In genomic region chr19:55315452-55316108, GRCm38 (mm10) we compare ENCODE assay signal across 8 mouse cellular contexts. TPM values are rescaled to one million over a fixed set of nuclear protein-coding genes. Genes with fewer than 3 reads are reported as not detected.
DNase-seq lines count a peak whose midpoint lies in the region; ATAC-seq and TF ChIP-seq lines count a peak whose summit lies in the region.

Gene Zdhhc6, minus strand, starts transcription at chr19:55316032.

- peak within 1 kb of the TSS; percentile 75 for H3K9ac ChIP-seq in heart, embryonic 12.5 days
- H3K9ac ChIP-seq in kidney, embryonic 16.5 days (replicated peaks; ENCODE audit: low read length): peak within 1 kb of the TSS; percentile 93
- peak within 1 kb of the TSS; percentile 84 for H3K9ac ChIP-seq in limb, embryonic 14.5 days (ENCODE audit: low read depth, low read length, severe bottlenecking)
- peak within 1 kb of the TSS; percentile 86 for H3K9ac ChIP-seq in midbrain, embryonic 16.5 days (ENCODE audit: low read depth, low read length)
- H3K9ac ChIP-seq in stomach, embryonic 15.5 days: peak within 1 kb of the TSS; percentile 86

- H3K27me3 ChIP-seq in heart, embryonic 12.5 days (replicated peaks): no peaks in the 10 kb centered on the region
- H3K27me3 ChIP-seq in kidney, embryonic 16.5 days (ENCODE audit: insufficient read depth, low read length): no peaks in the 10 kb centered on the region
- no peaks in the 10 kb centered on the region for H3K27me3 ChIP-seq in limb, embryonic 14.5 days (ENCODE audit: control insufficient read depth, insufficient read depth, low read length)
- H3K27me3 ChIP-seq in midbrain, embryonic 16.5 days (ENCODE audit: control insufficient read depth, insufficient read depth, low read depth, low read length): no peaks in the 10 kb centered on the region
- no peaks in the 10 kb centered on the region for H3K27me3 ChIP-seq in stomach, embryonic 15.5 days (replicated peaks)

- peak; percentile 36 for DNase-seq in fibroblast of lung, adult 2 months (ENCODE audit: low read depth)
- DNase-seq in limb, embryonic 14.5 days (ENCODE audit: low spot score): peak; percentile 40

- peak within 1 kb of the TSS; percentile 95 for H3K4me3 ChIP-seq in brown adipose tissue, adult 24 weeks (ENCODE audit: insufficient read depth, low read depth, low read length)
- H3K4me3 ChIP-seq in heart, embryonic 12.5 days: peak within 1 kb of the TSS; percentile 92
- peak within 1 kb of the TSS; percentile 98 for H3K4me3 ChIP-seq in kidney, embryonic 16.5 days (ENCODE audit: low read length)
- H3K4me3 ChIP-seq in limb, embryonic 14.5 days (replicated peaks; ENCODE audit: low read length): peak within 1 kb of the TSS; percentile 87
- H3K4me3 ChIP-seq in midbrain, embryonic 16.5 days (ENCODE audit: low read depth, low read length): peak within 1 kb of the TSS; percentile 77
- peak within 1 kb of the TSS; percentile 95 for H3K4me3 ChIP-seq in stomach, embryonic 15.5 days (replicated peaks)

- peak; percentile 95 for TF ChIP-seq POLR2A in limb, embryonic 14.5 days (IDR thresholded peaks at IDR 0.05; ENCODE audit: borderline replicate concordance, extremely low read depth, insufficient read depth, insufficient read length)

- H3K4me1 ChIP-seq in brown adipose tissue, adult 24 weeks (ENCODE audit: control insufficient read depth, insufficient read depth, insufficient read length, low read length): 0 out of 2 replicates have a peak, but pooled peaks cover 2% of the 10 kb centered on the region
- H3K4me1 ChIP-seq in heart, embryonic 12.5 days (replicated peaks): peaks cover 26% of the 10 kb centered on the region
- peaks cover 23% of the 10 kb centered on the region for H3K4me1 ChIP-seq in kidney, embryonic 16.5 days (ENCODE audit: insufficient read depth, low read length)
- peaks cover 8% of the 10 kb centered on the region for H3K4me1 ChIP-seq in limb, embryonic 14.5 days (ENCODE audit: control insufficient read depth, insufficient read depth, low read length)
- H3K4me1 ChIP-seq in midbrain, embryonic 16.5 days (ENCODE audit: control insufficient read depth, insufficient read depth, low read length): peaks cover 34% of the 10 kb centered on the region
- H3K4me1 ChIP-seq in stomach, embryonic 15.5 days: peaks cover 16% of the 10 kb centered on the region

- H3K27ac ChIP-seq in brown adipose tissue, adult 24 weeks (replicated peaks; ENCODE audit: low read depth, low read length): peak within 1 kb of the TSS; percentile 90
- peak within 1 kb of the TSS; percentile 72 for H3K27ac ChIP-seq in heart, embryonic 12.5 days (ENCODE audit: poor library complexity, severe bottlenecking)
- peak within 1 kb of the TSS; percentile 90 for H3K27ac ChIP-seq in kidney, embryonic 16.5 days (ENCODE audit: low read length)
- H3K27ac ChIP-seq in limb, embryonic 14.5 days (replicated peaks; ENCODE audit: low read depth, low read length): peak within 1 kb of the TSS; percentile 88
- peak within 1 kb of the TSS; percentile 80 for H3K27ac ChIP-seq in midbrain, embryonic 16.5 days (ENCODE audit: low read length)
- peak within 1 kb of the TSS; percentile 91 for H3K27ac ChIP-seq in stomach, embryonic 15.5 days

- peak within 1 kb of the TSS; percentile 98 for H3K4me2 ChIP-seq in heart, embryonic 12.5 days
- H3K4me2 ChIP-seq in kidney, embryonic 16.5 days (replicated peaks; ENCODE audit: low read depth, low read length): peak within 1 kb of the TSS; percentile 96
- peak within 1 kb of the TSS; percentile 93 for H3K4me2 ChIP-seq in limb, embryonic 14.5 days (replicated peaks; ENCODE audit: low read depth, low read length, severe bottlenecking)
- H3K4me2 ChIP-seq in midbrain, embryonic 16.5 days (ENCODE audit: low read length): peak within 1 kb of the TSS; percentile 86
- H3K4me2 ChIP-seq in stomach, embryonic 15.5 days: peak within 1 kb of the TSS; percentile 77

- WGBS in heart, embryonic 12.5 days: under 1% methylated on average over 60 of the region's 60 CpGs
- WGBS in kidney, embryonic 16.5 days: under 1% methylated on average over 60 of the region's 60 CpGs
- under 1% methylated on average over 60 of the region's 60 CpGs for WGBS in limb, embryonic 14.5 days
- 0% methylated on average over 60 of the region's 60 CpGs for WGBS in midbrain, embryonic 16.5 days
- under 1% methylated on average over 60 of the region's 60 CpGs for WGBS in stomach, embryonic 15.5 days

- H3K9me3 ChIP-seq in heart, embryonic 12.5 days (replicated peaks): no peaks in the 10 kb centered on the region
- no peaks in the 10 kb centered on the region for H3K9me3 ChIP-seq in kidney, embryonic 16.5 days (ENCODE audit: low read length)
- no peaks in the 10 kb centered on the region for H3K9me3 ChIP-seq in limb, embryonic 14.5 days (ENCODE audit: control insufficient read depth, low read length)
- no peaks in the 10 kb centered on the region for H3K9me3 ChIP-seq in midbrain, embryonic 16.5 days (replicated peaks; ENCODE audit: control insufficient read depth, low read length, poor library complexity, severe bottlenecking)
- H3K9me3 ChIP-seq in stomach, embryonic 15.5 days: no peaks in the 10 kb centered on the region

- peaks cover 13% of the 10 kb centered on the region for H3K36me3 ChIP-seq in heart, embryonic 12.5 days
- peaks cover 19% of the 10 kb centered on the region for H3K36me3 ChIP-seq in kidney, embryonic 16.5 days (ENCODE audit: insufficient read depth, low read length)
- peaks cover 23% of the 10 kb centered on the region for H3K36me3 ChIP-seq in limb, embryonic 14.5 days (ENCODE audit: control insufficient read depth, insufficient read depth, low read length)
- peaks cover 7% of the 10 kb centered on the region for H3K36me3 ChIP-seq in midbrain, embryonic 16.5 days (ENCODE audit: control insufficient read depth, insufficient read depth, low read length)
- H3K36me3 ChIP-seq in stomach, embryonic 15.5 days: 0 out of 2 replicates have a peak, but pooled peaks cover 12% of the 10 kb centered on the region

- peak; percentile 65 for ATAC-seq in CD4-positive, CD25-positive, alpha-beta regulatory T cell, adult 4 months
- peak; percentile 81 for ATAC-seq in heart, embryonic 12.5 days (ENCODE audit: insufficient number of reproducible peaks, low FRiP score)
- ATAC-seq in kidney, embryonic 16.5 days (ENCODE audit: low FRiP score, low TSS enrichment): peak; percentile 79
- ATAC-seq in limb, embryonic 14.5 days (ENCODE audit: low FRiP score, low read depth): peak; percentile 84
- peak; percentile 86 for ATAC-seq in midbrain, embryonic 16.5 days
- ATAC-seq in stomach, embryonic 15.5 days (ENCODE audit: insufficient read depth, low FRiP score, low read depth): peak; percentile 68; the same call in 1 of the 2 replicates

RNA-seq across cellular contexts. Expression of gene Zdhhc6, which starts in this region (rescaled TPM):
- polyA plus RNA-seq in CD4-positive, CD25-positive, alpha-beta regulatory T cell, adult 4 months (2017; shearing (Covaris generic)): 10 to 100 TPM; 61.9 to 69.0 TPM
- 25.1 and 27.5 TPM in 2 replicates for polyA plus RNA-seq in brown adipose tissue, adult 24 weeks (2012; ENCODE audit: insufficient read depth, insufficient read length, missing spikeins)
- 71.5 and 72.1 TPM in 2 replicates for polyA plus RNA-seq in heart, embryonic 12.5 days (2016; fragmentation: Nextera tagmentation; extraction: Ambion mirVana)
- 111 and 115 TPM in 2 replicates for polyA plus RNA-seq in kidney, embryonic 16.5 days (2015; fragmentation: Nextera tagmentation; extraction: Ambion mirVana)
- 27.8 and 32.6 TPM in 2 replicates for polyA plus RNA-seq in limb, embryonic 14.5 days (2012; rRNA removed)
- polyA plus RNA-seq in limb, embryonic 14.5 days (2014; fragmentation: Nextera tagmentation; extraction: Ambion mirVana): 78.9 and 85.1 TPM in 2 replicates
- polyA plus RNA-seq in midbrain, embryonic 16.5 days (2015; fragmentation: Nextera tagmentation; extraction: Ambion mirVana): 64.7 and 71.1 TPM in 2 replicates
- 96.1 and 96.8 TPM in 2 replicates for polyA plus RNA-seq in stomach, embryonic 15.5 days (2015; fragmentation: Nextera tagmentation; extraction: Ambion mirVana)

Comparison
In these comparisons a context has a peak if more than half of its experiments do, and no peak if none do; other contexts are left out.
1. Peak in every context shown above with its lines: DNase-seq, ATAC-seq, H3K4me3 ChIP-seq and H3K27ac ChIP-seq.